Mouse (Mus musculus) stomach, embryonic 15.5 days (tissue): ENCODE results near the gene Cab39. TPM values are rescaled to one million over a fixed set of nuclear protein-coding genes. Genes with fewer than 3 reads are reported as not detected.

Experiments used
- ATAC-seq: fragments of 200-750 bp; cut with Nextera tagmentation; 2 replicates; pipeline ENCODE4 v1.8.0; 2017; ENCODE audit warnings: low read depth, moderate number of reproducible peaks, moderate TSS enrichment; ENCODE audit not compliant: insufficient read depth, low FRiP score
- H3K27ac ChIP-seq: fragments of 300-500 bp; sonication (generic); 2 replicates; pipeline ENCODE4 v1.5.1; 2015; ENCODE audit warnings: mild to moderate bottlenecking, inconsistent platforms
- H3K27me3 ChIP-seq: fragments of 300-500 bp; sonication (generic); replicated peaks from 2 replicates; pipeline ENCODE4 v1.6.1; 2015; ENCODE audit warnings: inconsistent platforms
- H3K36me3 ChIP-seq: fragments of 300-500 bp; sonication (generic); 2 replicates; pipeline ENCODE4 v1.6.1; 2015; ENCODE audit warnings: inconsistent platforms
- H3K4me1 ChIP-seq: fragments of 300-500 bp; sonication (generic); 2 replicates; pipeline ENCODE4 v1.6.1; 2015; ENCODE audit warnings: inconsistent platforms
- H3K4me2 ChIP-seq: fragments of 300-500 bp; sonication (generic); 2 replicates; pipeline ENCODE4 v1.6.1; 2015; ENCODE audit warnings: mild to moderate bottlenecking, inconsistent platforms
- H3K4me3 ChIP-seq: fragments of 300-500 bp; sonication (generic); replicated peaks from 2 replicates; pipeline ENCODE4 v1.5.1; 2015; ENCODE audit warnings: inconsistent platforms
- H3K9ac ChIP-seq: fragments of 300-500 bp; sonication (generic); 2 replicates; pipeline ENCODE4 v1.6.1; 2015; ENCODE audit warnings: inconsistent platforms
- H3K9me3 ChIP-seq: fragments of 300-500 bp; sonication (generic); 2 replicates; pipeline ENCODE4 v1.6.1; 2016; ENCODE audit warnings: inconsistent platforms
- whole genome bisulfite sequencing: fragments of 180-500 bp; shearing (Covaris S2); methylation state at CpG from one replicate; pipeline ENCODE4 v1.1.7; 2015; 5-methylcytosine and 5-hydroxymethylcytosine counted together
- polyA plus RNA-seq: library from polyadenylated mRNA; unstranded; fragments of >200 nt; fragmentation: Nextera tagmentation; extraction: Ambion mirVana; gene quantifications from 2 replicates; pipeline ENCODE4 v1.2.1, GENCODE M21; 2015

The Cab39 gene
- polyA plus RNA-seq, 1 experiment from 2014 or later: 31.4 TPM

- peak; percentile 41 for ATAC-seq
These were observed 59.9 kb downstream of the Cab39 start for GRCm38 (mm10) chr1:85852996-85853689.

GRCm38 (mm10) chr1:85853865-85854264 is 60.6 kb downstream of the Cab39 start:
- H3K9me3 ChIP-seq: no peaks in the 10 kb centered on the region
- WGBS: 90% methylated on average over 2 of the region's 2 CpGs
- H3K4me1 ChIP-seq: no peaks in the 10 kb centered on the region
- no peak for ATAC-seq
- H3K4me2 ChIP-seq: no peak overlapping the region
- no peak overlapping the region for H3K27ac ChIP-seq
- H3K27me3 ChIP-seq: no peaks in the 10 kb centered on the region
- H3K36me3 ChIP-seq: peaks cover 19% of the 10 kb centered on the region
- H3K4me3 ChIP-seq: no peak overlapping the region
- H3K9ac ChIP-seq: no peak overlapping the region

More at GRCm38 (mm10) chr1:85852996-85853689, 59.9 kb downstream of the Cab39 start:
- no peak overlapping the region for H3K4me3 ChIP-seq
- H3K4me2 ChIP-seq: no peak overlapping the region
- no peaks in the 10 kb centered on the region for H3K4me1 ChIP-seq
- no peaks in the 10 kb centered on the region for H3K9me3 ChIP-seq
- no peak overlapping the region for H3K9ac ChIP-seq
- peaks cover 19% of the 10 kb centered on the region for H3K36me3 ChIP-seq
- no peak overlapping the region for H3K27ac ChIP-seq
- no peaks in the 10 kb centered on the region for H3K27me3 ChIP-seq
- 72% methylated on average over 2 of the region's 2 CpGs for WGBS

DNA sequence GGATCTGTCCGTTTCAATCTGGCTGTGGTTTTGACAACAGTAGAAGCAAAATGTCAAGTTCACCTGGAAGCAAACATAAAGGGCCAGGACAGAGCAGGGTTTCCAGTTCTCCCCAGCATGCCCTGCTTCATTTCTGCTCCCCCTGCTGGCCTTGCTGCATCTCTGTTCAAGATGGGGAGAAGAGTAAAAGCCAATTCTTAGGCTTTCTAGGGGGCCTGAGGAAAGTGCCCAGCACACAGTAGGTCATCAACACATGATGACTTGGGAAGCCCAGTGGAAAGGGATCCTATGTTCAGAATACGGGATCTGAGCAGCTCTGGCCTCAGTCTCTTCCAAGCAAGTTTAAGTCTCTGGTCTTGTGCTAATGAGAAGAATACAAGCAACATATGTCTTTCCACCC is 61.2 kb downstream of the Cab39 start:
- H3K9ac ChIP-seq: no peak overlapping the region
- H3K4me3 ChIP-seq: no peak overlapping the region
- no peak for ATAC-seq
- H3K27ac ChIP-seq: no peak overlapping the region
- WGBS: 56% methylated on average over 2 of the region's 2 CpGs
- no peak overlapping the region for H3K4me2 ChIP-seq
- H3K36me3 ChIP-seq: peaks cover 13% of the 10 kb centered on the region
- H3K27me3 ChIP-seq: no peaks in the 10 kb centered on the region
- no peaks in the 10 kb centered on the region for H3K4me1 ChIP-seq
- no peaks in the 10 kb centered on the region for H3K9me3 ChIP-seq

- H3K36me3 ChIP-seq: peaks cover 4% of the 10 kb centered on the region; the same call in 1 of the 2 replicates
- H3K4me1 ChIP-seq: no peaks in the 10 kb centered on the region
- no peak for ATAC-seq
- H3K9me3 ChIP-seq: no peaks in the 10 kb centered on the region
- 67% methylated on average over 3 of the region's 3 CpGs for WGBS
- H3K27ac ChIP-seq: no peak overlapping the region
- H3K4me2 ChIP-seq: no peak overlapping the region
- no peak overlapping the region for H3K9ac ChIP-seq
- no peak overlapping the region for H3K4me3 ChIP-seq
- no peaks in the 10 kb centered on the region for H3K27me3 ChIP-seq
These were observed 63.0 kb downstream of the Cab39 start for GRCm38 (mm10) chr1:85856266-85856665.

- no peaks in the 10 kb centered on the region for H3K4me1 ChIP-seq
- H3K27ac ChIP-seq: no peak overlapping the region
- no peak for ATAC-seq
- no peak overlapping the region for H3K4me3 ChIP-seq
- H3K9me3 ChIP-seq: no peaks in the 10 kb centered on the region; the same call in 1 of the 2 replicates
- H3K9ac ChIP-seq: no peak overlapping the region
- no peaks in the 10 kb centered on the region for H3K36me3 ChIP-seq
- H3K27me3 ChIP-seq: no peaks in the 10 kb centered on the region
- H3K4me2 ChIP-seq: no peak overlapping the region
- WGBS: 78% methylated on average over 6 of the region's 6 CpGs
These were observed 64.1 kb downstream of the Cab39 start for GRCm38 (mm10) chr1:85857261-85857754.

GRCm38 (mm10) chr1:85864383-85864782 is 71.1 kb downstream of the Cab39 start:
- no peak overlapping the region for H3K9ac ChIP-seq
- H3K4me1 ChIP-seq: no peaks in the 10 kb centered on the region
- H3K9me3 ChIP-seq: no peaks in the 10 kb centered on the region; the same call in 1 of the 2 replicates
- no peak overlapping the region for H3K4me2 ChIP-seq
- H3K27me3 ChIP-seq: no peaks in the 10 kb centered on the region
- no peak for ATAC-seq
- H3K36me3 ChIP-seq: no peaks in the 10 kb centered on the region
- no peak overlapping the region for H3K4me3 ChIP-seq
- WGBS: 76% methylated on average over 10 of the region's 10 CpGs
- no peak overlapping the region for H3K27ac ChIP-seq

DNA sequence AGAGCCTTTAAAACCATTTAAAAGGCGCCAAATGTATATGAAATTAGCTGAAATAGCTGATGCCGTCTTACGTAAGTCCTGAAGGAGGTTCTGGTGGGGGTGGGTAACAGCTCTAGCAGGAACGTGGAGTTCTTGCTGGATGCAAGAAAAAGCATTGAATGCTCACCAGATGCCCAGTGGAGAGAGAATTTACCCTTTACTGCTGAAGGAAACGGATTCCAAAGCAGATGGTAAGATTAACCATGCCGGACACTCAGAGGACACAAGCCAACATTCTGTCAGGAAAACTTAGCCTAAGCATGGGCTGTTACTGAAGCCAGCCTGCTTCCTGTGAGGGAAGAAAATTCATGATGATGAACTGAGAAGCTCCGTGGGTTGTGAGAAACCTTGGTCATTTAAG is 76.8 kb downstream of the Cab39 start:
- Histone ChIP-seq H3K9me3 (no peaks in the 10 kb centered on the region), H3K4me3 (no peak overlapping the region), H3K27me3 (no peaks in the 10 kb centered on the region), H3K9ac (no peak overlapping the region), H3K4me2 (no peak overlapping the region), H3K27ac (no peak overlapping the region), H3K4me1 (no peaks in the 10 kb centered on the region), H3K36me3 (no peaks in the 10 kb centered on the region)
- WGBS: 75% methylated on average over 7 of the region's 7 CpGs
- ATAC-seq: no peak

- Histone ChIP-seq H3K9ac (no peak overlapping the region), H3K9me3 (no peaks in the 10 kb centered on the region), H3K4me3 (no peak overlapping the region), H3K27me3 (no peaks in the 10 kb centered on the region), H3K4me1 (no peaks in the 10 kb centered on the region), H3K4me2 (no peak overlapping the region), H3K36me3 (no peaks in the 10 kb centered on the region), H3K27ac (no peak overlapping the region)
- ATAC-seq: no peak
- 70% methylated on average over 2 of the region's 2 CpGs for WGBS
These were observed 77.3 kb downstream of the Cab39 start for GRCm38 (mm10) chr1:85870546-85870945.

- Histone ChIP-seq H3K4me2 (no peak overlapping the region), H3K9me3 (no peaks in the 10 kb centered on the region), H3K9ac (no peak overlapping the region), H3K4me3 (no peak overlapping the region), H3K36me3 (no peaks in the 10 kb centered on the region), H3K27me3 (no peaks in the 10 kb centered on the region), H3K4me1 (no peaks in the 10 kb centered on the region), H3K27ac (no peak overlapping the region)
- no peak for ATAC-seq
- 91% methylated on average over 12 of the region's 12 CpGs for WGBS
These were observed 88.8 kb downstream of the Cab39 start for GRCm38 (mm10) chr1:85882003-85882402.

- Histone ChIP-seq H3K4me3 (no peak overlapping the region), H3K4me1 (no peaks in the 10 kb centered on the region), H3K9me3 (no peaks in the 10 kb centered on the region), H3K27me3 (no peaks in the 10 kb centered on the region), H3K36me3 (no peaks in the 10 kb centered on the region), H3K4me2 (no peak overlapping the region), H3K27ac (no peak overlapping the region), H3K9ac (no peak overlapping the region)
- 86% methylated on average over 7 of the region's 7 CpGs for WGBS
- no peak for ATAC-seq
These were observed 94.0 kb downstream of the Cab39 start for GRCm38 (mm10) chr1:85887221-85887620.

DNA sequence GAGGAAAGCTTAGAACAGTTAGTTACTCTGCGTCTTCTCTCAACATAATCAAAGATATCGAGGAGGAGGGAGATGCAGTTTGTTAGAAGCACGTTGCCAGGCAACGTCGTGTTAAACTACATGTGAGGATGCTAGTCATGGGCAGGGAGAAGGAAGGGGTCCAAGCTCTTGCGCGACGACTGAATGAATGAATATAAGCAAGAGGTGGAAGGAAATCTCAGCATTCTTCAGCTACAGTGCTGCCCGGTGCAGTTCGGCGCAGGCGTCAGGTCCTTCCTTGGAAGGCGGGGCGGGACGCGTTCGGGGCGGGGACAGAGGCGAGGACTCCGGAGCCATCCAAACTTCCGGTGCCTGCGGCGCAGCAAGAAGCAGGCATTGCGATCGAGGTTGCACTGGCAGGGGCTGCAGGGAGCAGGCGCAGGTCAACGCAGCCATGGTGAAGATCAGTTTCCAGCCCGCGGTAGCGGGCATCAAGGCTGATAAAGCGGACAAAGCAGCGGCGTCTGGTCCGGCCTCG is 101.0 kb downstream of the Cab39 start, which contains the start of gene Itm2c:
Gene Itm2c (plus strand): TSS at position 51 of the 517 bp plus-strand sequence.
- Histone ChIP-seq H3K9me3 (no peaks in the 10 kb centered on the region), H3K27me3 (no peaks in the 10 kb centered on the region), H3K4me1 (peaks cover 40% of the 10 kb centered on the region), H3K9ac (peak within 1 kb of the TSS; percentile 46), H3K4me3 (peak within 1 kb of the TSS; percentile 61), H3K36me3 (no peaks in the 10 kb centered on the region), H3K4me2 (peak within 1 kb of the TSS; percentile 83), H3K27ac (peak within 1 kb of the TSS; percentile 78)
- ATAC-seq: peak; percentile 72
- WGBS: 1% methylated on average over 35 of the region's 35 CpGs

- Histone ChIP-seq H3K9me3 (no peaks in the 10 kb centered on the region), H3K4me3 (peak overlapping the region; percentile 61), H3K27ac (peak overlapping the region; percentile 78), H3K4me1 (peaks cover 44% of the 10 kb centered on the region), H3K36me3 (no peaks in the 10 kb centered on the region), H3K9ac (peak overlapping the region; percentile 46), H3K27me3 (no peaks in the 10 kb centered on the region), H3K4me2 (peak overlapping the region; percentile 83)
- no peak for ATAC-seq
- 0% methylated on average over 30 of the region's 30 CpGs for WGBS
These were observed 101.6 kb downstream of the Cab39 start for GRCm38 (mm10) chr1:85894748-85895360.
